Mouse (Mus musculus) right cerebral cortex, adult 18-20 months (tissue): ENCODE data around the gene Olfr715b.
"Not testable (repeated sequence)": the region's sequence is repeated elsewhere in the genome, so short reads cannot be mapped to it uniquely, and the experiment has no call there.

ENCODE experiments used
- DNase-seq: peaks from one replicate; pipeline ENCODE4 v3.0.0; 2022; ENCODE audit warnings: mixed read lengths

Gene Olfr715b

GRCm38 (mm10) chr7:107110269-107110668 is at the start of gene Olfr715b:
Gene Olfr715b (minus strand): TSS chr7:107110369.
- not testable (repeated sequence) for DNase-seq

GRCm38 (mm10) chr7:107138027-107138426 is 27.9 kb upstream of the Olfr715b start, which contains the start of gene Olfr716:
Gene Olfr716 (plus strand): TSS chr7:107138327.
- DNase-seq, result not testable (repeated sequence)

- DNase-seq, result not testable (repeated sequence)
Measured at GRCm38 (mm10) chr7:107130983-107131382, 20.8 kb upstream of the Olfr715b start, which contains the start of gene Olfr715. Gene Olfr715 (minus strand): TSS chr7:107131083.

- no peak for DNase-seq
Measured at GRCm38 (mm10) chr7:107092920-107093319, 17.2 kb downstream of the Olfr715b start, which contains the start of gene Olfr17. Gene Olfr17 (plus strand): TSS chr7:107093220.

GRCm38 (mm10) chr7:107070681-107071080 is 39.5 kb downstream of the Olfr715b start, which contains the start of gene Olfr714:
Gene Olfr714 (plus strand): TSS chr7:107070981.
- DNase-seq, result no peak
